Mouse (Mus musculus): ENCODE results near the gene Supt3. TPM values are rescaled to one million over a fixed set of nuclear protein-coding genes. Genes with fewer than 3 reads are reported as not detected.

The Supt3 gene
- polyA plus RNA-seq, 2 experiments, result 10.5 to 21.3 TPM

DNA sequence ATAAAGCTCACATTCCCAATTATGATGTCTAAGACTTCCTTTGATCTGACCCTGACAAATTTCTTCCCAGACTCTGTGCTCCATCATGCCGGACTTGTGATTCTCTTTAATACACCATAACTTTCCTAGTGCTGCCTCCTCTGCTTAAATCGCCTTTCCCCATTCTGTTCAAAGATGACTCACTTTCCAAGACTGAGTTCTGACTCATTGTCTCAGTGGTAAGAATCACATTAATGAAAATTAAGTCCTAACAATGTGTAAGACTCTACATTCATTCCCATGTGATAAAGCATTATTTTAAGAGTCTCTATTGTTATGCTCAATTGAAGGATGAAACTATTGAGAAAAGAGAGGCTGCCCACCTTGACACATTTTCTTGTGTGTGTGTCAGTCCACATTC, 6.1 kb upstream of the Supt3 start:
- no peak overlapping the region for H3K27ac ChIP-seq (replicated peaks; ENCODE audit: low read depth, low read length)
- no peaks in the 10 kb centered on the region for H3K27me3 ChIP-seq (ENCODE audit: control insufficient read depth, insufficient read depth, low read length)
- WGBS, result 80% methylated on average over 2 of the region's 2 CpGs
- H3K9ac ChIP-seq (ENCODE audit: low read depth, low read length, severe bottlenecking), result no peak overlapping the region
- H3K36me3 ChIP-seq (ENCODE audit: control insufficient read depth, insufficient read depth, low read length), result no peaks in the 10 kb centered on the region
- H3K9me3 ChIP-seq (ENCODE audit: control insufficient read depth, low read length), result no peaks in the 10 kb centered on the region
- no peak overlapping the region for H3K4me3 ChIP-seq (replicated peaks; ENCODE audit: low read length)
- no peak for ATAC-seq (ENCODE audit: low FRiP score, low read depth)
- peaks cover 6% of the 10 kb centered on the region for H3K4me1 ChIP-seq (ENCODE audit: control insufficient read depth, insufficient read depth, low read length)
- no peak for TF ChIP-seq POLR2A (IDR thresholded peaks at IDR 0.05; ENCODE audit: borderline replicate concordance, extremely low read depth, insufficient read depth, insufficient read length)
- no peak for DNase-seq (ENCODE audit: low spot score)
- no peak overlapping the region for H3K4me2 ChIP-seq (replicated peaks; ENCODE audit: low read depth, low read length, severe bottlenecking)

DNA sequence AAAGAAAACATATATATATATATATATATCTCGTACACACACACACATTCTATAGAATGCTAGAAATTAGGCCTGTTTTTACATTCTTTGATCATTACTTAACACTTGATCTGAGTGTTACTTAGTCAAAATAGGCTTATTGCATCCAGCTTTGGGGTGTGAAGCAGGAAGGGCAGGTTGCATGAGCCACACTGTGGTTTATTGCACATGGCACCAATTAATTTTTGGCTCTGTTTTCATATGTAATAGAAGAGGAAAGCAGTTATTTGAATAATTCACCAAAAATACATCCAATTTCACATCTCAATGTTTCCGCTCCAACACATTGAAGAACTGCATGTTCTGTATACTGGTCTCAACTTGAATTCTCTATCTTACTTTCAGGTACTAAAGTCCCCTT, 4.4 kb upstream of the Supt3 start:
- no peak for ATAC-seq (ENCODE audit: low FRiP score, low read depth)
- H3K4me1 ChIP-seq (ENCODE audit: control insufficient read depth, insufficient read depth, low read length), result peaks cover 6% of the 10 kb centered on the region
- 68% methylated on average over 2 of the region's 2 CpGs for WGBS
- no peaks in the 10 kb centered on the region for H3K27me3 ChIP-seq (ENCODE audit: control insufficient read depth, insufficient read depth, low read length)
- H3K27ac ChIP-seq (replicated peaks; ENCODE audit: low read depth, low read length), result no peak overlapping the region
- TF ChIP-seq POLR2A (IDR thresholded peaks at IDR 0.05; ENCODE audit: borderline replicate concordance, extremely low read depth, insufficient read depth, insufficient read length), result no peak
- H3K9ac ChIP-seq (ENCODE audit: low read depth, low read length, severe bottlenecking), result no peak overlapping the region
- no peak overlapping the region for H3K4me2 ChIP-seq (replicated peaks; ENCODE audit: low read depth, low read length, severe bottlenecking)
- H3K9me3 ChIP-seq (ENCODE audit: control insufficient read depth, low read length), result no peaks in the 10 kb centered on the region
- H3K4me3 ChIP-seq (replicated peaks; ENCODE audit: low read length), result no peak overlapping the region
- DNase-seq (ENCODE audit: low spot score), result no peak
- H3K36me3 ChIP-seq (ENCODE audit: control insufficient read depth, insufficient read depth, low read length), result no peaks in the 10 kb centered on the region

DNA sequence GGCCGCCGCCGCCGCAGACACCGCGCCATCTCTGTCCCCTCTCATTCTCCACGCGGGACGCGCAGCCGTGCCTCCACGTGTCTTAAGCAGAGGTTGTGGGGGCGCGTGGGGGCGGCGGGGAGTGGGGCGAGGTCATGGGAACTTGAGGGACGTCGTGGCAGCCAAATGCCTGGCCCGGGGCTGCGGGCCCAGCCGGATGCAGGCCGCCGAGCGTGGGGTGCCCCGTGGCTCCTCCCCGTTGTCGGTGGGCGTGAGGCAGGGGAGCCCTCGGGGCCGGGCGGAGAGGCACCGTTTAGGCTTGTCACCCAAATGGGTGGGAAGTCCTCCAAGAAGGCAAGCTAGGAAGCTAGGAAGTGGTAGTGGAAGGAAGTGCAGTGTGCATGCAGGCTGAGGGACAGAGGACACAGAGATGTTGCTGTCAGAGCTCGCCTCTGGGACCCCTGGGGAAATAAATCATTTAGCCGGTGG, 419 bp downstream of the Supt3 start:
- peaks cover 5% of the 10 kb centered on the region; the same call in 1 of the 2 replicates for H3K4me1 ChIP-seq (ENCODE audit: control insufficient read depth, insufficient read depth, low read length)
- H3K4me3 ChIP-seq (replicated peaks; ENCODE audit: low read length), result peak overlapping the region; percentile 78
- H3K4me2 ChIP-seq (replicated peaks; ENCODE audit: low read depth, low read length, severe bottlenecking), result peak overlapping the region; percentile 72
- DNase-seq (ENCODE audit: low spot score) (peak; percentile 52), ATAC-seq (ENCODE audit: low FRiP score, low read depth) (peak; percentile 71)
- H3K27ac ChIP-seq (replicated peaks; ENCODE audit: low read depth, low read length), result peak overlapping the region; percentile 80
- no peaks in the 10 kb centered on the region for H3K36me3 ChIP-seq (ENCODE audit: control insufficient read depth, insufficient read depth, low read length)
- TF ChIP-seq POLR2A (IDR thresholded peaks at IDR 0.05; ENCODE audit: borderline replicate concordance, extremely low read depth, insufficient read depth, insufficient read length), result no peak
- H3K9me3 ChIP-seq (ENCODE audit: control insufficient read depth, low read length), result no peaks in the 10 kb centered on the region
- peak overlapping the region; percentile 95 for H3K9ac ChIP-seq (ENCODE audit: low read depth, low read length, severe bottlenecking)
- WGBS, result under 1% methylated on average over 35 of the region's 35 CpGs
- no peaks in the 10 kb centered on the region for H3K27me3 ChIP-seq (ENCODE audit: control insufficient read depth, insufficient read depth, low read length)

DNA sequence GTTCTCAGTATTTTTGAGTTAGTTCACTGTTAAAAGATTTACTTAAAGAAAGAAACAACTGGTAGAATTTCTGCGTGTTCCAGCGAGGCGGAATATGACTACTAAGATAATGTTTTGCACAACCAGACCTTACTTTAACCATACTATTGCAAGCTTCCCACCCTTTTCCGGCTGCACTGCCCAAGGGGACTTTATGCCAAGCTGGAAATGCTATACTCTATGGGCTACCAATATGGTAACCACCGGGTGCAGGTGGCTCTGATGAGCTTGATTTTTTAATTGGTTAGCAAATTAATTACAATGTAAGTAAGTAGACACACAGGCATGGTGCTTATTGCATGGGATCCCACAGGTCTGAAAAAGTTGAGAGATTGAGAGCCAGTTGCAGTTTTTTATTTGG, 1.2 kb downstream of the Supt3 start:
- Histone ChIP-seq H3K9ac (ENCODE audit: low read depth, low read length, severe bottlenecking) (no peak overlapping the region), H3K27me3 (ENCODE audit: control insufficient read depth, insufficient read depth, low read length) (no peaks in the 10 kb centered on the region), H3K27ac (replicated peaks; ENCODE audit: low read depth, low read length) (no peak overlapping the region), H3K9me3 (ENCODE audit: control insufficient read depth, low read length) (no peaks in the 10 kb centered on the region), H3K36me3 (ENCODE audit: control insufficient read depth, insufficient read depth, low read length) (no peaks in the 10 kb centered on the region), H3K4me2 (replicated peaks; ENCODE audit: low read depth, low read length, severe bottlenecking) (peak overlapping the region; percentile 72), H3K4me3 (replicated peaks; ENCODE audit: low read length) (peak overlapping the region; percentile 78), H3K4me1 (ENCODE audit: control insufficient read depth, insufficient read depth, low read length) (peaks cover 5% of the 10 kb centered on the region; the same call in 1 of the 2 replicates)
- ATAC-seq (ENCODE audit: low FRiP score, low read depth), result no peak
- DNase-seq (ENCODE audit: low spot score), result no peak
- no peak for TF ChIP-seq POLR2A (IDR thresholded peaks at IDR 0.05; ENCODE audit: borderline replicate concordance, extremely low read depth, insufficient read depth, insufficient read length)
- 54% methylated on average over 5 of the region's 5 CpGs for WGBS

DNA sequence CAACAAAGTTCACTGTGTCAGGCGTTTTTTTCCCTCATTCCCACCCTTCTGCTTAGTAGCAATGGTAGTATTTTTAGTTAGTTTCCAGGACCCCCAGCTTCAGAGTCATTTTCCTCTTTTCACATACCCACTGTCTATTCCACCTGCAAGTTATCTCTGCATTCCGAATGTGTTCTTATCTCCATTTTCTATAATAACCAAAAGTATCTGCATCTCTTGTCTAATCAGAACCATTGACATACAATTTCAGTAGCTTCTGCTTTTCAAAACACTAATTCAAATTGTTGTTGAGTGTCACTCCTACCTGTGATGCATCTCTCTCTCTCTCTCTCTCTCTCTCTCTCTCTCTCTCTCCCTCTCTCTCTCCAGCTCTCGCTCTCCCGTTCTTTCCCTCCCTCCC, 3.4 kb downstream of the Supt3 start:
- 71% methylated on average over 4 of the region's 4 CpGs for WGBS

DNA sequence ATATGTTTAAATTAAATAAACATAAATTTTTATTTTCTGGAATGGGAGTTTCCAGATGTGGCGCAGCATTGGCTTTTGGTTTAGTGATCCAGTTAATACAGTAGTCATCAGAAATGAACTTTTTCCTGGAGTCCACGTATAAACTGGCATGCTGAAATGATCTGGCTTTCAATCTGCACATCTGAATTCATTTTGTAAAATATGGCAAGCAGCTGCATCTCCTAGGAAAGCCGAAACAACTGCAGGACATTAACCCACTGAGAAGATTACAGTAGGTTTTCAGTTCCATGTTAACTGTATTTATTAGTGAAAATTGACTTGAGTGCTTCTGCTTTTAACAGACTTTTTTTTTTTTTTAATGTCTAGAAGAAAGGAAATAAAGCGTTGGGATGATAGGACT, 5.4 kb downstream of the Supt3 start:
- Histone ChIP-seq H3K9me3 (ENCODE audit: control insufficient read depth, low read length) (no peaks in the 10 kb centered on the region), H3K9ac (ENCODE audit: low read depth, low read length, severe bottlenecking) (no peak overlapping the region), H3K4me2 (replicated peaks; ENCODE audit: low read depth, low read length, severe bottlenecking) (no peak overlapping the region), H3K27me3 (ENCODE audit: control insufficient read depth, insufficient read depth, low read length) (no peaks in the 10 kb centered on the region), H3K36me3 (ENCODE audit: control insufficient read depth, insufficient read depth, low read length) (no peaks in the 10 kb centered on the region), H3K4me1 (ENCODE audit: control insufficient read depth, insufficient read depth, low read length) (peaks cover 5% of the 10 kb centered on the region; the same call in 1 of the 2 replicates), H3K27ac (replicated peaks; ENCODE audit: low read depth, low read length) (no peak overlapping the region), H3K4me3 (replicated peaks; ENCODE audit: low read length) (no peak overlapping the region)
- 53% methylated on average over 4 of the region's 4 CpGs for WGBS
- TF ChIP-seq POLR2A (IDR thresholded peaks at IDR 0.05; ENCODE audit: borderline replicate concordance, extremely low read depth, insufficient read depth, insufficient read length), result no peak
- ATAC-seq (ENCODE audit: low FRiP score, low read depth) (no peak), DNase-seq (ENCODE audit: low spot score) (peak; percentile 26)

More for the DNA sequence above, 3.4 kb downstream of the Supt3 start:
- ATAC-seq (ENCODE audit: low FRiP score, low read depth), result no peak
- DNase-seq (ENCODE audit: low spot score), result no peak
- Histone ChIP-seq H3K27ac (replicated peaks; ENCODE audit: low read depth, low read length) (no peak overlapping the region), H3K9ac (ENCODE audit: low read depth, low read length, severe bottlenecking) (no peak overlapping the region), H3K4me3 (replicated peaks; ENCODE audit: low read length) (no peak overlapping the region), H3K27me3 (ENCODE audit: control insufficient read depth, insufficient read depth, low read length) (no peaks in the 10 kb centered on the region), H3K36me3 (ENCODE audit: control insufficient read depth, insufficient read depth, low read length) (no peaks in the 10 kb centered on the region), H3K9me3 (ENCODE audit: control insufficient read depth, low read length) (no peaks in the 10 kb centered on the region), H3K4me1 (ENCODE audit: control insufficient read depth, insufficient read depth, low read length) (peaks cover 5% of the 10 kb centered on the region; the same call in 1 of the 2 replicates), H3K4me2 (replicated peaks; ENCODE audit: low read depth, low read length, severe bottlenecking) (no peak overlapping the region)
- no peak for TF ChIP-seq POLR2A (IDR thresholded peaks at IDR 0.05; ENCODE audit: borderline replicate concordance, extremely low read depth, insufficient read depth, insufficient read length)
